Mouse (Mus musculus) testis, adult 2 months (tissue): ENCODE results near the gene Cdk8.

Experiments used
- CTCF ChIP-seq: fragments of 200-500 bp; IDR thresholded peaks from 2 replicates; pipeline ENCODE4 v1.5.1; 2012; ENCODE audit warnings: low read depth, mild to moderate bottlenecking, inconsistent platforms, low read length, moderate library complexity; ENCODE audit not compliant: control insufficient read depth, insufficient read depth, insufficient replicate concordance
- POLR2A ChIP-seq: fragments of 200-500 bp; IDR thresholded peaks from 2 replicates; pipeline ENCODE4 v1.6.1; 2012; ENCODE audit warnings: low read depth, mild to moderate bottlenecking, inconsistent platforms, low read length, moderate library complexity; ENCODE audit not compliant: control insufficient read depth

- TF ChIP-seq CTCF (no peak), POLR2A (no peak)
Observed at GRCm38 (mm10) chr5:146232056-146232675, 1.1 kb downstream of the Cdk8 start.
